Mouse (Mus musculus) forebrain, embryonic 15.5 days (tissue): Measurements from ENCODE around the gene Zfp414. TPM values are rescaled to one million over a fixed set of nuclear protein-coding genes. Genes with fewer than 3 reads are reported as not detected.
"Not testable (repeated sequence)": the region's sequence is repeated elsewhere in the genome, so short reads cannot be mapped to it uniquely, and the experiment has no call there.

Experiments
- ATAC-seq: fragments of 200-750 bp; cut with Nextera tagmentation; replicated peaks from 2 replicates; pipeline ENCODE4 v1.8.0; 2017; ENCODE audit warnings: mild to moderate bottlenecking, moderate TSS enrichment, moderate library complexity
- H3K27ac ChIP-seq: fragments of 300-500 bp; sonication (generic); replicated peaks from 2 replicates; pipeline ENCODE4 v1.5.1; 2015; ENCODE audit warnings: mild to moderate bottlenecking, inconsistent platforms
- H3K27me3 ChIP-seq: fragments of 300-500 bp; sonication (generic); 2 replicates; pipeline ENCODE4 v1.6.1; 2015; ENCODE audit warnings: inconsistent platforms
- H3K36me3 ChIP-seq: fragments of 300-500 bp; sonication (generic); 2 replicates; pipeline ENCODE4 v1.6.1; 2015; ENCODE audit warnings: mild to moderate bottlenecking, inconsistent platforms
- H3K4me1 ChIP-seq: fragments of 300-500 bp; sonication (generic); 2 replicates; pipeline ENCODE4 v1.6.1; 2015; ENCODE audit warnings: inconsistent platforms
- H3K4me2 ChIP-seq: fragments of 300-500 bp; sonication (generic); replicated peaks from 2 replicates; pipeline ENCODE4 v1.6.1; 2015; ENCODE audit warnings: mild to moderate bottlenecking, inconsistent platforms
- H3K4me3 ChIP-seq: fragments of 300-500 bp; sonication (generic); 2 replicates; pipeline ENCODE4 v1.5.1; 2015; ENCODE audit warnings: mild to moderate bottlenecking, inconsistent platforms
- H3K9ac ChIP-seq: fragments of 300-500 bp; sonication (generic); replicated peaks from 2 replicates; pipeline ENCODE4 v1.6.1; 2015; ENCODE audit warnings: mild to moderate bottlenecking, inconsistent platforms
- H3K9me3 ChIP-seq: fragments of 300-500 bp; sonication (generic); 2 replicates; pipeline ENCODE4 v1.6.1; 2016; ENCODE audit warnings: inconsistent platforms
- WGBS: fragments of 180-500 bp; shearing (Covaris S2); methylation state at CpG from one replicate; pipeline ENCODE4 v1.1.7; 2015; ENCODE audit warnings: mixed read lengths; 5-methylcytosine and 5-hydroxymethylcytosine counted together
- polyA plus RNA-seq: library from polyadenylated mRNA; unstranded; fragments of >200 nt; fragmentation: Nextera tagmentation; extraction: Ambion mirVana; gene quantifications from 2 replicates; pipeline ENCODE4 v1.2.1, GENCODE M21; 2015

The Zfp414 gene
- polyA plus RNA-seq: 58.9 and 59.3 TPM in 2 replicates

DNA sequence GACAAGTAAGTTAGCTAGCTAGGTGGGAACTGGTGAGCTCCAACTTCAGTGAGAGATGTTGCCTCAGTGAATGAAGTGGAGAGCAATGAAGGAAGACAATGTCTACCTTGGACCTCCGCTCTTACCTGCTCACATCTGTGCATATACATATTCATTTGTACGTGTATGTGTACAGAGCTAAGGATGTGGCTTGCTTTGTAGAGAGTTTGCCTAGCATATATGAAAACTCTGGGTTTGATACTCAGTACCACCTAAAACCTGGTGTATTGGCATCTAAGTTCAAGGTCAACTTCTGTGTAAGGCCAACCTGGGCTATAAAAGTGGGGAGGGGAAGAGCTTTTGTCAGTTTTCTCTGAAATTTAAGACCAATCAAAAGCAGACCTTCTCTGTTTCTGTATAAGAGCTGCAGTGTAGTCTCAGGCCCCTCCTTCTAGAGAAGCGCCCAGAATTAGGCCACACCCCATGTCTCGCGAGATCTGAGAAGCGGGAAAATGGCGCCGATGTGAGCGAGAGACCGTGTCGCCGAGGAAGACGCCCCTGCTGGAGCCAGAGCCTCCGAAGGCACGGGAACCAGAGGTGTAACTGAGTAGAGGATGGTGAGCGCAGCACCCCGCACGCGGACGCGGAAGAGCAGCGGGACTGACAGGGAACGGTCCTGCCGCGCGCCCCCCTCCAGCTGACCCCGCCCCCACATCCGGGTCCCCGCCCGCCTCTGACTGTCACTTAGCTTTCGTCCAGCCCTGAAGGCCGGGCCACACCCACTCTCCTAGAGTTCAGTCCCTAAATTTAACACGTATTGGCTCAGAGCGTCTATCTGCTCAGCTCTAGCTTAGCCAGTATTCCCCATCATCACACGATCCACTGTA lies at the start of gene Zfp414:
Gene Zfp414, plus strand, starts transcription at position 470 of the 866 bp plus-strand sequence.
- ATAC-seq: peak; percentile 96
- H3K36me3 ChIP-seq: peaks cover 12% of the 10 kb centered on the region; the same call in 1 of the 2 replicates
- H3K4me1 ChIP-seq: peaks cover 31% of the 10 kb centered on the region
- peak within 1 kb of the TSS; percentile 59 for H3K4me3 ChIP-seq
- 3% methylated on average over 35 of the region's 35 CpGs for WGBS
- no peaks in the 10 kb centered on the region for H3K27me3 ChIP-seq
- H3K4me2 ChIP-seq: peak within 1 kb of the TSS; percentile 61
- H3K9me3 ChIP-seq: no peaks in the 10 kb centered on the region
- H3K9ac ChIP-seq: peak within 1 kb of the TSS; percentile 65
- peak within 1 kb of the TSS; percentile 95 for H3K27ac ChIP-seq

DNA sequence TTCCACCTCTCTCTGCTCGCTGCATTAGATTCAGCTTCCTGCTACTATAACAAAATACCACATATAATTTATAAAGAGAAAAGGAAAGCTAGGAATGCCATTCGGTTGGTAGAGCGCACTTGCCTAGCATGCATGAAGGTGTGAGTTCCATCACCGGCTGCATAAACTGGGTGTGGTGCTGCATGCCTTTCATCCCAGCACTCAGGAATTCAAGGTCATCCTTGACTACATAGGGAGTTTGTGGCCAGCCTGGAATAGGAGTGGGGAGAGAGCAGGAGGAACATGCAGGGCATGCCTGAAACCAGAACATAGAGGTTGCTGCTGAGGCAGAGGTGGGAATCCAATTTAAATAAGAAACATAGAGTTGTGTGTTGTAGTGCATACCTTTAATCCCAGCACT lies 44.8 kb upstream of the Zfp414 start:
- 90% methylated on average over 4 of the region's 4 CpGs for WGBS
- no peak overlapping the region for H3K4me2 ChIP-seq
- no peak overlapping the region for H3K4me3 ChIP-seq
- H3K36me3 ChIP-seq: no peaks in the 10 kb centered on the region
- no peaks in the 10 kb centered on the region for H3K9me3 ChIP-seq
- H3K9ac ChIP-seq: no peak overlapping the region
- H3K4me1 ChIP-seq: no peaks in the 10 kb centered on the region
- H3K27ac ChIP-seq: no peak overlapping the region
- no peak for ATAC-seq
- H3K27me3 ChIP-seq: no peaks in the 10 kb centered on the region

DNA sequence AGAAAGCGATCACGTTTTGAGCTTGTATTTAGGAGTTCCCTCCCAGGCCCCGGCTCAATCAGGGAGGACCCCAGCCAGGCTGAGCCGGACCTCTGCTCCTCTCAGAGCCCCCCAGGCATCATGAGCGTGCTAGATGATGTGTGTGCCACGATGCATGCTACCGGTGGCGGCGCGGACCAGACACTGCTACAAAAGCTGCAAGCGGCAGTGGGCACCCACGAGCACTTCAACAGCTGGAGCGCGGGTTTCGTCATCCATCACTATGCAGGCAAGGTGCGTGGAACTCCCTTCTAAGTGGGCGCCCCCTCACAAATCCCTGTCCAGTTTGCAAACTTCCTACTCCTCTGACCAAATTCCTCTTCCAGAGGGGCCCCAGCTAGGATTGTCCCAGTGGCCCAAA lies 42.9 kb upstream of the Zfp414 start:
- WGBS: 76% methylated on average over 17 of the region's 17 CpGs
- no peak overlapping the region for H3K27ac ChIP-seq
- H3K4me3 ChIP-seq: no peak overlapping the region
- no peaks in the 10 kb centered on the region for H3K27me3 ChIP-seq
- no peaks in the 10 kb centered on the region for H3K36me3 ChIP-seq
- H3K4me1 ChIP-seq: no peaks in the 10 kb centered on the region
- no peak overlapping the region for H3K4me2 ChIP-seq
- H3K9ac ChIP-seq: no peak overlapping the region
- ATAC-seq: no peak
- no peaks in the 10 kb centered on the region for H3K9me3 ChIP-seq

DNA sequence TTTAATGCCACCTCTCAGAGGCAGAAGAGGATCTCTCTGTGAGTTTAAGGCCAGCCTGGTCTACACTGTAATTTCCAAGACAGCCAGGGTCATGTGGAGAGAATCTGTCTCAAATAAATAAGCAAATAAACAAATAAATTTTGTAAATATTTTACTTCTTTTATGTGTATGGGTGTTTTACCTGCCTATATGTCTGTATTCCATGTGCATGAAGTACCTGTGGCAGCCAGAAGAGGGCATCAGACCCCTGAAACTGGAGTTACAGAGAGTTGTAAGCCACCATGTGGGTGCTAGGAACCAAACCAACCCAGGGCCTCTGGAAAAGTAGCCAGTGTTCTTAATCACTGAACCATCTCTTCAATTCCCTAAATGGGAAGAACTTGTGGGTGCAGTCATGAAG lies 31.6 kb upstream of the Zfp414 start:
- Histone ChIP-seq H3K4me3 (no peak overlapping the region), H3K9ac (no peak overlapping the region), H3K4me2 (no peak overlapping the region), H3K27ac (no peak overlapping the region), H3K36me3 (no peaks in the 10 kb centered on the region), H3K27me3 (no peaks in the 10 kb centered on the region), H3K4me1 (no peaks in the 10 kb centered on the region), H3K9me3 (no peaks in the 10 kb centered on the region)
- no peak for ATAC-seq

DNA sequence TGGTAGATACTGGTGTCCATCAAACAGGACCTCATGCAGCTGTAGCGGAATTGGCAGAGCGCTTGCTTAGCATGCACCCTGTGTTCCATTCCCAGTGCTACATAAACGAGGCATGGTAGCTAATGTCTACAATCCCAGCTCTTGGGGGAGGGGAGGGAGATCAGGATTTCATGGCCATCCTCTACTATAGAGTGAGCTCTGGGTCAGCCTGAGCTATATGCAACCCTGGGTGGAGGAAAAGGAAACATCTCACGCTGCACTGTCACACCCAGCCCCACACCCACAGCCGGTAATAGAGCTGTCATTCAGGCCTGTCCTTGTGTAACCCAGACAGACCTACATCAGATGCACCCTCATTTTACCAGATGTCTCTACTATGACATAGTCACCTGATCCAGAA lies 30.4 kb upstream of the Zfp414 start:
- no peak overlapping the region for H3K9ac ChIP-seq
- H3K4me3 ChIP-seq: no peak overlapping the region
- H3K27me3 ChIP-seq: no peaks in the 10 kb centered on the region
- H3K36me3 ChIP-seq: no peaks in the 10 kb centered on the region
- no peaks in the 10 kb centered on the region for H3K4me1 ChIP-seq
- no peak overlapping the region for H3K4me2 ChIP-seq
- no peaks in the 10 kb centered on the region for H3K9me3 ChIP-seq
- 93% methylated on average over 5 of the region's 5 CpGs for WGBS
- ATAC-seq: no peak
- H3K27ac ChIP-seq: no peak overlapping the region

DNA sequence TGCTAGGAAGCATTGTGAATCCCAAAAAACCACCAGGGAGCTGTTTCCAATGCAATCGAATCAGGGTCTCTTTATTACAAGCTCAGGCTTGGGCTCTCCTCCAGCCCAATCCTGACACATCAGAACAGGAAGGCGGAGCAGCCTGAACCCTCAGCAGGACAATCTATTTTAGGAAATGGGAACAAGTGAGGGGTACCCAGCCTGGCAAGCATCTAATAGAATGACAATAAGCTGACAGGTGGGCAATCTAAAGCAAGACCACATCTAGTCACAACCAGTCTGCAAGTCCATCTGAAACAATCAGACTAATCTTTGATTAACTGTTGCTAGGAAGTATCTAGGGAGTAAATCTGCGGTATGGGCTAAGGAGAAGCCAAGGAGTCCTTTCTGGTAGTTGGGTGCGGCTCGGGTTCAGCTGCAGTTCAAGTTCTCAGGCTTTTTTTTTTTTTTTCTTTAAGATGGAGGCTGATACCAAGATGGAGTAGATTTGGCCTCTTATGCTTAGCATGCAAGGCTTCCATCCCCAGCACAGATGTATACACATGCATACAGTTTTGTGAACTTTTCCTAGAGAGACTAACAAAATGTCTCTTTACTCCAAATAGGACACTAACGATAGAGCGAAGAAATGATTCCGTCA lies 28.9 kb upstream of the Zfp414 start:
- 89% methylated on average over 8 of the region's 8 CpGs for WGBS
- H3K4me3 ChIP-seq: no peak overlapping the region
- H3K9me3 ChIP-seq: no peaks in the 10 kb centered on the region
- H3K4me2 ChIP-seq: no peak overlapping the region
- no peak for ATAC-seq
- no peak overlapping the region for H3K9ac ChIP-seq
- no peaks in the 10 kb centered on the region for H3K36me3 ChIP-seq
- H3K27me3 ChIP-seq: no peaks in the 10 kb centered on the region
- H3K27ac ChIP-seq: no peak overlapping the region
- H3K4me1 ChIP-seq: no peaks in the 10 kb centered on the region

DNA sequence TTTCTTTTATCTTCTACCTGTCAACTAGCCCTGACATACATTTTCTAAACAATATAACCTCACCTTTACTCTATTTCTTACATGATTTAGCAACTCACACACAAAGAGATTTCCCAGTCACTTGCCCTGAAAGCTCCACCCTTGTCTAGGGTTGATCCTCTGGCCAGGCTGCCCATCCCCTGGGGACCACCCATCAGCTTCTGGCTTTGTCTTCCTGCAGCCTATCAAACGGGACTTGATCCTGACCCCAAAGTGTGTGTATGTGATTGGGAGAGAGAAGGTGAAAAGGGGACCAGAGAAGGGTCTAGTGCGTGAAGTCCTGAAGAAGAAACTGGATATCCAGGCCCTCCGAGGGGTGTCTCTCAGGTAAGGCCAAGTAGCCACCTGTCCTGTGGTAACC lies 28.1 kb upstream of the Zfp414 start:
- Histone ChIP-seq H3K9me3 (no peaks in the 10 kb centered on the region), H3K4me3 (no peak overlapping the region), H3K9ac (no peak overlapping the region), H3K4me2 (no peak overlapping the region), H3K27ac (no peak overlapping the region), H3K27me3 (no peaks in the 10 kb centered on the region), H3K4me1 (no peaks in the 10 kb centered on the region), H3K36me3 (no peaks in the 10 kb centered on the region)
- WGBS: 70% methylated on average over 3 of the region's 3 CpGs
- no peak for ATAC-seq

DNA sequence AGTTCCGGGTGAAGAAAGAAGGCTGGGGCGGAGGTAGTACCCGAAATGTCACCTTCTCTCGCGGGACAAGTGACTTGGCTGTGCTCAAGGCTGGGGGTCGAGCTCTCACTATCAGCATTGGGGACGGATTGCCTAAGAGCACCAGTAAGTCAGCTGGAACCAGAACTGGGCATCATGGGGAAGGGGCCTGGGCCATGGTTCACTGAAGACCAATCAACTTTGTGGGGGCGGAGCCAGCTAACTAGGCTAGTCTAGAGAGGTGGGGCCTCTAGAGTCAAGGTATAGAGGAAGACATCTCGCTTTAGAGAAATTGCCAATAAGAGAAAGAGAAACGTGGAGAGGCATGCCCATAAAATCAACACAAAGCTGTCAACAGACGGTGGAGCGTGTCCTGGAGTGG lies 26.9 kb upstream of the Zfp414 start:
- H3K27me3 ChIP-seq: no peaks in the 10 kb centered on the region
- H3K9me3 ChIP-seq: no peaks in the 10 kb centered on the region
- WGBS: 83% methylated on average over 12 of the region's 12 CpGs
- H3K4me1 ChIP-seq: no peaks in the 10 kb centered on the region
- H3K27ac ChIP-seq: no peak overlapping the region
- ATAC-seq: no peak
- H3K9ac ChIP-seq: no peak overlapping the region
- H3K4me2 ChIP-seq: no peak overlapping the region
- no peak overlapping the region for H3K4me3 ChIP-seq
- H3K36me3 ChIP-seq: no peaks in the 10 kb centered on the region

DNA sequence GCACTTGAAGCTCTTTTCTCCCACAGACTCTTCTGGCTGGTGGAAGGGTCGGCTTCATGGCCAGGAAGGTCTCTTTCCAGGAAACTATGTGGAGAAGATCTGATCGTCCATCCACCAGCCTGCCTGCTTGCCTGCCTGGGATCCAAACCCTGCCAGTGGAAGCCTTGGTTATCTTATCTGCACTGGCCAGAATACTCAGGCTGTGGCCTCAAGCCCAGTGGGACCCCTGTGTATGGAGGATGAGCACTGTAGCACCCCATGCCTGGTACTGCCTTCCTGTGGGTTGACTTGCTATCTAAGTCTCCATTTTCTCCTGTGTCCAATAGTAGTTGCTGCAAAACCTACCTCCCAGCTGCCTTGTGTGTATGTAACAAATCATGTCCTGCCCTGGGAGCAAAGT lies 21.6 kb upstream of the Zfp414 start:
- Histone ChIP-seq H3K9me3 (no peaks in the 10 kb centered on the region), H3K27me3 (no peaks in the 10 kb centered on the region), H3K4me1 (no peaks in the 10 kb centered on the region), H3K36me3 (no peaks in the 10 kb centered on the region), H3K9ac (no peak overlapping the region), H3K27ac (no peak overlapping the region), H3K4me3 (no peak overlapping the region), H3K4me2 (no peak overlapping the region)
- no peak for ATAC-seq
- WGBS: 89% methylated on average over 2 of the region's 2 CpGs

DNA sequence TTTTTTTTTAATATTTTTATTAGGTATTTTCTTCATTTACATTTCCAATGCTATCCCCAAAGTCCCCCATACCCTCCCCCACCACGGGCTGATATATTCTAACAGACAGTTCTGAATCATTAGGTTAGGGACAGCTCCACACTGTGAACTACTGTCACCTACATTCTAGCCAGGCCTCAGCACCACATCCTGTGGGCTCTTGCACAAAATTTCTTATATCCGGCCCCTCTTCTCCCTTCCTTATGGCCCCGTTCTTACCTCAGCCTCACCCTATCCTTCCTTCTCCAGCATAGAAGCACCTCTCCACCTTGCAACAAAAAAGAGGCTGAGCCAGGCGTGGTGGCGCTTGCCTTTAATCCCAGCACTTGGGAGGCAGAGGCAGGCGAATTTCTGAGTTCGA lies 18.3 kb upstream of the Zfp414 start:
- no peak overlapping the region for H3K4me2 ChIP-seq
- H3K27ac ChIP-seq: no peak overlapping the region
- no peaks in the 10 kb centered on the region for H3K36me3 ChIP-seq
- 90% methylated on average over 7 of the region's 7 CpGs for whole genome bisulfite sequencing
- no peaks in the 10 kb centered on the region for H3K4me1 ChIP-seq
- no peak overlapping the region for H3K9ac ChIP-seq
- H3K27me3 ChIP-seq: no peaks in the 10 kb centered on the region
- no peak overlapping the region for H3K4me3 ChIP-seq
- ATAC-seq: no peak
- H3K9me3 ChIP-seq: no peaks in the 10 kb centered on the region

DNA sequence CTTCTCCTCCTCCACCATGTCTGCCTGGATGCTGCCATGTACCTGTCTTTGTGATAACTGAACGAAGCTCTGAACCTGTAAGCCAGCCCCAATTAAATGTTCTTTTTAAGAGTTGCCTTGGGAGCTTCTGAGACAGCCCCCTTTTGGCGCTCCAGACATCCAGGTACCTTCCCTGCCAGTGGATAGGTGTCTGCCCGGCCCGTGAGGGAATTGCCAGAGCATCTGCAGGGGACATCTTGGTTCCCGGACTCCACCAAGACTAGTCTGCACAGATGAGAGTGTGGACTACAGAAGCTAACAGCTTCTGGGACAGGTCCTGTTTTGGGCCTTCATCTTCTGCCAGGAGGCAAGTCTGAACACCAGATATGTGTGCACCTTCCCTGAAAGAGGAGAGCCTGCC lies 15.2 kb upstream of the Zfp414 start:
- not testable (repeated sequence) for H3K27ac ChIP-seq, H3K4me1 ChIP-seq, H3K27me3 ChIP-seq, H3K36me3 ChIP-seq, H3K4me3 ChIP-seq, ATAC-seq, H3K9me3 ChIP-seq, H3K9ac ChIP-seq, H3K4me2 ChIP-seq
- 83% methylated on average over 5 of the region's 5 CpGs for WGBS

DNA sequence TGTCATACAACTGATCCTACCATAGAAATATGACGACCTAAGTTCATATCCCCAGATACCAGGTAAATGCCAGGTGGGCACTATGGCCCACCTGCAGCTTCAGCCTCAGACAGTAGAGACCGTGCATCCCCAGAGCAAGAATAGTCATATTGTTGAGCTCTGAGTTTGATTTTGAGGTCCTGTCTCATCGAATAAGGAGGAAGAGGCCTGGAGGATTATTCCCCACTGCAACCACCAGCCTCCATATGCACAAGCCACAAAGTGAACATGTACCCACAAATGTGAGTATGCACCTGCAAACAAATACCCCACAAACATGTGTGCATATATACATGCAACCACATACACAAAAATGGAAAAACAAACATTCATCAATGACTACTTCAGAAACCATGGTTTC lies 1.6 kb upstream of the Zfp414 start:
- Histone ChIP-seq H3K27me3 (no peaks in the 10 kb centered on the region), H3K9ac (no peak overlapping the region), H3K36me3 (peaks cover 12% of the 10 kb centered on the region; the same call in 1 of the 2 replicates), H3K4me3 (no peak overlapping the region), H3K27ac (no peak overlapping the region), H3K4me2 (no peak overlapping the region), H3K9me3 (no peaks in the 10 kb centered on the region), H3K4me1 (peaks cover 31% of the 10 kb centered on the region)
- no peak for ATAC-seq
- WGBS: 91% methylated on average over 3 of the region's 3 CpGs
